Mouse (Mus musculus) kidney, postnatal 25 days (tissue): Measurements from ENCODE around the gene Cela3b.

Source experiments
- DNase-seq, 2 experiments: peaks; one replicate each; pipeline ENCODE4 v3.0.0; 2021; ENCODE audit warnings: mixed read lengths in 2 of 2

Gene Cela3b

GRCm38 (mm10) chr4:137430502-137430901, at the start of gene Cela3b:
Gene Cela3b (minus strand): TSS chr4:137430540.
- no peak for DNase-seq

GRCm38 (mm10) chr4:137479757-137480156, 49.4 kb upstream of the Cela3b start:
- DNase-seq, result peak; percentile 77 to 88

- peak in 1 of 2 experiments; percentile 76 for DNase-seq
Observed at GRCm38 (mm10) chr4:137478306-137478705, 48.0 kb upstream of the Cela3b start.

- DNase-seq, result no peak
Observed at GRCm38 (mm10) chr4:137477611-137478010, 47.3 kb upstream of the Cela3b start.

GRCm38 (mm10) chr4:137476761-137477237, 46.5 kb upstream of the Cela3b start:
- peak in 1 of 2 experiments; percentile 59 for DNase-seq

GRCm38 (mm10) chr4:137476065-137476760, 45.9 kb upstream of the Cela3b start:
- DNase-seq, result peak in 1 of 2 experiments; percentile 67

- DNase-seq, result no peak
Observed at GRCm38 (mm10) chr4:137475271-137476050, 45.1 kb upstream of the Cela3b start.

GRCm38 (mm10) chr4:137474694-137475093, 44.4 kb upstream of the Cela3b start:
- no peak for DNase-seq

GRCm38 (mm10) chr4:137473701-137474388, 43.5 kb upstream of the Cela3b start:
- no peak for DNase-seq

- no peak for DNase-seq
Observed at GRCm38 (mm10) chr4:137473240-137473639, 42.9 kb upstream of the Cela3b start.

- no peak for DNase-seq
Observed at GRCm38 (mm10) chr4:137471326-137471725, 41.0 kb upstream of the Cela3b start.

GRCm38 (mm10) chr4:137470701-137471317, 40.5 kb upstream of the Cela3b start:
- DNase-seq, result no peak

- no peak for DNase-seq
Observed at GRCm38 (mm10) chr4:137469845-137470692, 39.7 kb upstream of the Cela3b start.

- DNase-seq, result peak; percentile 59 to 73
Observed at GRCm38 (mm10) chr4:137469081-137469844, 38.9 kb upstream of the Cela3b start.

GRCm38 (mm10) chr4:137468260-137469080, 38.1 kb upstream of the Cela3b start, which contains the start of gene Hspg2:
Gene Hspg2 (plus strand): TSS chr4:137468769.
- DNase-seq, result peak; percentile 96 to 98

- no peak for DNase-seq
Observed at GRCm38 (mm10) chr4:137467525-137467924, 37.2 kb upstream of the Cela3b start.

GRCm38 (mm10) chr4:137466991-137467390, 36.7 kb upstream of the Cela3b start:
- DNase-seq, result no peak

- peak; percentile 55 to 80 for DNase-seq
Observed at GRCm38 (mm10) chr4:137465125-137465787, 34.9 kb upstream of the Cela3b start.

GRCm38 (mm10) chr4:137461981-137462690, 31.8 kb upstream of the Cela3b start:
- no peak for DNase-seq
